Comparison of ENCODE assay signal across 24 mouse cellular contexts in genomic region chr11:85821659-85822058, GRCm38 (mm10). TPM values are rescaled to one million over a fixed set of nuclear protein-coding genes. Genes with fewer than 3 reads are reported as not detected.
DNase-seq lines count a peak whose midpoint lies in the region; ATAC-seq lines count a peak whose summit lies in the region.
"Had no signal": no experiment of that assay in that cellular context is flagged by ENCODE, and none has a peak within 500 bp of the region (broad histone marks: within the 10 kb centered on the region; RNA-seq: fewer than 3 reads in every experiment).

No protein-coding gene starts in this region.

- no peak overlapping the region for H3K4me3 ChIP-seq in embryonic facial prominence, embryonic 10.5 days
- H3K4me3 ChIP-seq in kidney, embryonic 15.5 days (replicated peaks): no peak overlapping the region
- H3K4me3 ChIP-seq: embryonic facial prominence, embryonic 13.5 days; forebrain, embryonic 12.5 days; heart, adult 2 months; hindbrain, embryonic 13.5 days had no signal

- no peak for ATAC-seq in kidney, embryonic 15.5 days (replicated peaks; ENCODE audit: low FRiP score)
- ATAC-seq: activated CD4-positive, CD25-positive, alpha-beta regulatory T cell, adult 4 months; forebrain, embryonic 16.5 days; Patski had no signal

- H3K9ac ChIP-seq in kidney, embryonic 15.5 days: no peak overlapping the region
- H3K9ac ChIP-seq: embryonic facial prominence, embryonic 13.5 days; forebrain, embryonic 12.5 days; hindbrain, embryonic 13.5 days had no signal

- 0 out of 2 replicates have a peak overlapping the region, but pooled peaks have one; percentile 16 for H3K27ac ChIP-seq in embryonic facial prominence, embryonic 10.5 days (replicated peaks)
- H3K27ac ChIP-seq in kidney, embryonic 15.5 days: peak overlapping the region; percentile 63
- H3K27ac ChIP-seq: embryonic facial prominence, embryonic 13.5 days; forebrain, embryonic 12.5 days; hindbrain, embryonic 13.5 days had no signal

- no peak overlapping the region for H3K4me2 ChIP-seq in kidney, embryonic 15.5 days
- H3K4me2 ChIP-seq: embryonic facial prominence, embryonic 13.5 days; forebrain, embryonic 12.5 days; hindbrain, embryonic 13.5 days had no signal

- no peaks in the 10 kb centered on the region for H3K9me3 ChIP-seq in embryonic facial prominence, embryonic 10.5 days
- no peaks in the 10 kb centered on the region for H3K9me3 ChIP-seq in kidney, embryonic 15.5 days (replicated peaks)
- H3K9me3 ChIP-seq: embryonic facial prominence, embryonic 13.5 days; forebrain, embryonic 12.5 days; hindbrain, embryonic 13.5 days had no signal

- peaks cover 97% of the 10 kb centered on the region for H3K27me3 ChIP-seq in embryonic facial prominence, embryonic 10.5 days (replicated peaks; ENCODE audit: low read depth, poor library complexity, severe bottlenecking)
- peaks cover 3% of the 10 kb centered on the region; the same call in 1 of the 2 replicates for H3K27me3 ChIP-seq in kidney, embryonic 15.5 days
- H3K27me3 ChIP-seq: CH12.LX, Patski had no signal

- peaks cover 92% of the 10 kb centered on the region for H3K4me1 ChIP-seq in embryonic facial prominence, embryonic 10.5 days
- peaks cover 68% of the 10 kb centered on the region for H3K4me1 ChIP-seq in kidney, embryonic 15.5 days
- H3K4me1 ChIP-seq: forebrain, embryonic 12.5 days had no signal

- WGBS in embryonic facial prominence, embryonic 10.5 days: 75% methylated on average over 9 of the region's 9 CpGs
- 66% methylated on average over 9 of the region's 9 CpGs for WGBS in kidney, embryonic 15.5 days

- DNase-seq in kidney, adult 18-20 months: peak; percentile 49
- DNase-seq in kidney, adult 9 months: no peak
- no peak for DNase-seq in embryonic facial prominence, embryonic 10.5 days (ENCODE audit: low spot score)
- peak; percentile 43 for DNase-seq in kidney, postnatal 14 days
- DNase-seq in right cerebral cortex, postnatal 10 days (ENCODE audit: low spot score in 2 of 2): no peak
- DNase-seq in ovary, adult 18-20 months (ENCODE audit: low spot score): no peak
- no peak for DNase-seq in thymus, postnatal 4 days
- DNase-seq: cerebellum, adult 11-12 months; cerebellum, adult 9-10 months; cerebellum, postnatal 25 days; gastrocnemius, postnatal 10 days; heart, adult 2 months; heart, postnatal 4 days had no signal

- H3K36me3 ChIP-seq in embryonic facial prominence, embryonic 10.5 days (replicated peaks): no peaks in the 10 kb centered on the region
- no peaks in the 10 kb centered on the region for H3K36me3 ChIP-seq in kidney, embryonic 15.5 days
- H3K36me3 ChIP-seq: embryonic facial prominence, embryonic 13.5 days; forebrain, embryonic 12.5 days; hindbrain, embryonic 13.5 days had no signal

RNA-seq across cellular contexts. Expression of gene Tbx2, which starts 10.7 kb away (rescaled TPM):
- polyA plus RNA-seq in embryonic facial prominence, embryonic 10.5 days (2016; fragmentation: Nextera tagmentation; extraction: Ambion mirVana): 9.9 and 10.9 TPM in 2 replicates
- 11.2 and 11.4 TPM in 2 replicates for polyA plus RNA-seq in kidney, embryonic 15.5 days (2015; fragmentation: Nextera tagmentation; extraction: Ambion mirVana)

RNA-seq across cellular contexts. Expression of gene Gm11444, which starts 28.5 kb away (rescaled TPM):
- not detected in 2 replicates for polyA plus RNA-seq in embryonic facial prominence, embryonic 10.5 days (2016; fragmentation: Nextera tagmentation; extraction: Ambion mirVana)
- not detected in 2 replicates for polyA plus RNA-seq in kidney, embryonic 15.5 days (2015; fragmentation: Nextera tagmentation; extraction: Ambion mirVana)
- polyA plus RNA-seq: cortical plate, adult 2 months; embryonic facial prominence, embryonic 13.5 days; forebrain, embryonic 12.5 days; forebrain, embryonic 16.5 days; frontal cortex, adult 2 months; heart, adult 2 months; heart, embryonic 14.5 days; hindbrain, embryonic 13.5 days; Patski had no signal

Comparison
In these comparisons a context has a peak if more than half of its experiments do, and no peak if none do; other contexts are left out.
1. DNase-seq: peak in kidney, adult 18-20 months (single experiment) and kidney, postnatal 14 days (single experiment); none in kidney, adult 9 months (single experiment), embryonic facial prominence, embryonic 10.5 days (single experiment), right cerebral cortex, postnatal 10 days (0 of 2), ovary, adult 18-20 months (single experiment) and thymus, postnatal 4 days (single experiment).